Mouse (Mus musculus): ENCODE results near the gene Map3k3. TPM values are rescaled to one million over a fixed set of nuclear protein-coding genes. Genes with fewer than 3 reads are reported as not detected.

Gene Map3k3
- polyA plus RNA-seq, 1 experiment from 2014 or later, result 17.6 TPM

- Histone ChIP-seq H3K4me3 (ENCODE audit: low read length) (no peak overlapping the region), H3K27me3 (ENCODE audit: control insufficient read depth, insufficient read depth, low read length) (no peaks in the 10 kb centered on the region), H3K27ac (ENCODE audit: low read length) (no peak overlapping the region), H3K4me1 (ENCODE audit: control insufficient read depth, insufficient read depth, low read length) (no peaks in the 10 kb centered on the region), H3K9me3 (replicated peaks; ENCODE audit: control insufficient read depth, low read length) (no peaks in the 10 kb centered on the region), H3K9ac (ENCODE audit: low read length) (no peak overlapping the region), H3K4me2 (ENCODE audit: low read depth, low read length) (no peak overlapping the region), H3K36me3 (ENCODE audit: control insufficient read depth, insufficient read depth) (peaks cover 58% of the 10 kb centered on the region)
- 83% methylated on average over 2 of the region's 2 CpGs for WGBS
- no peak for ATAC-seq (replicated peaks; ENCODE audit: extremely low read depth, insufficient read depth, low FRiP score)
These were observed 30.5 kb upstream of the Map3k3 start for GRCm38 (mm10) chr11:106053921-106054320.

GRCm38 (mm10) chr11:106054600-106054999, 29.8 kb upstream of the Map3k3 start:
- peaks cover 59% of the 10 kb centered on the region for H3K36me3 ChIP-seq (ENCODE audit: control insufficient read depth, insufficient read depth)
- no peak overlapping the region for H3K9ac ChIP-seq (ENCODE audit: low read length)
- H3K27ac ChIP-seq (ENCODE audit: low read length), result no peak overlapping the region
- H3K9me3 ChIP-seq (replicated peaks; ENCODE audit: control insufficient read depth, low read length), result no peaks in the 10 kb centered on the region
- H3K4me2 ChIP-seq (ENCODE audit: low read depth, low read length), result no peak overlapping the region
- WGBS, result 93% methylated on average over 8 of the region's 8 CpGs
- H3K4me3 ChIP-seq (ENCODE audit: low read length), result no peak overlapping the region
- ATAC-seq (replicated peaks; ENCODE audit: extremely low read depth, insufficient read depth, low FRiP score), result no peak
- no peaks in the 10 kb centered on the region for H3K4me1 ChIP-seq (ENCODE audit: control insufficient read depth, insufficient read depth, low read length)
- no peaks in the 10 kb centered on the region for H3K27me3 ChIP-seq (ENCODE audit: control insufficient read depth, insufficient read depth, low read length)

GRCm38 (mm10) chr11:106055341-106055740, 29.1 kb upstream of the Map3k3 start:
- no peaks in the 10 kb centered on the region for H3K27me3 ChIP-seq (ENCODE audit: control insufficient read depth, insufficient read depth, low read length)
- whole genome bisulfite sequencing, result 84% methylated on average over 6 of the region's 6 CpGs
- H3K9ac ChIP-seq (ENCODE audit: low read length), result no peak overlapping the region
- H3K4me1 ChIP-seq (ENCODE audit: control insufficient read depth, insufficient read depth, low read length), result no peaks in the 10 kb centered on the region
- no peak overlapping the region for H3K27ac ChIP-seq (ENCODE audit: low read length)
- ATAC-seq (replicated peaks; ENCODE audit: extremely low read depth, insufficient read depth, low FRiP score), result no peak
- no peak overlapping the region for H3K4me2 ChIP-seq (ENCODE audit: low read depth, low read length)
- peaks cover 63% of the 10 kb centered on the region for H3K36me3 ChIP-seq (ENCODE audit: control insufficient read depth, insufficient read depth)
- H3K9me3 ChIP-seq (replicated peaks; ENCODE audit: control insufficient read depth, low read length), result no peaks in the 10 kb centered on the region
- no peak overlapping the region for H3K4me3 ChIP-seq (ENCODE audit: low read length)

- no peak overlapping the region for H3K4me2 ChIP-seq (ENCODE audit: low read depth, low read length)
- ATAC-seq (replicated peaks; ENCODE audit: extremely low read depth, insufficient read depth, low FRiP score), result no peak
- no peak overlapping the region for H3K4me3 ChIP-seq (ENCODE audit: low read length)
- no peak overlapping the region for H3K9ac ChIP-seq (ENCODE audit: low read length)
- H3K4me1 ChIP-seq (ENCODE audit: control insufficient read depth, insufficient read depth, low read length), result no peaks in the 10 kb centered on the region
- no peaks in the 10 kb centered on the region for H3K9me3 ChIP-seq (replicated peaks; ENCODE audit: control insufficient read depth, low read length)
- H3K36me3 ChIP-seq (ENCODE audit: control insufficient read depth, insufficient read depth), result peaks cover 52% of the 10 kb centered on the region
- no peak overlapping the region for H3K27ac ChIP-seq (ENCODE audit: low read length)
- H3K27me3 ChIP-seq (ENCODE audit: control insufficient read depth, insufficient read depth, low read length), result no peaks in the 10 kb centered on the region
- WGBS, result 73% methylated on average over 8 of the region's 8 CpGs
These were observed 27.5 kb upstream of the Map3k3 start for GRCm38 (mm10) chr11:106056819-106057491.

GRCm38 (mm10) chr11:106058020-106058419, 26.4 kb upstream of the Map3k3 start:
- no peaks in the 10 kb centered on the region for H3K4me1 ChIP-seq (ENCODE audit: control insufficient read depth, insufficient read depth, low read length)
- H3K9me3 ChIP-seq (replicated peaks; ENCODE audit: control insufficient read depth, low read length), result no peaks in the 10 kb centered on the region
- peaks cover 44% of the 10 kb centered on the region for H3K36me3 ChIP-seq (ENCODE audit: control insufficient read depth, insufficient read depth)
- no peak overlapping the region for H3K4me3 ChIP-seq (ENCODE audit: low read length)
- 80% methylated on average over 8 of the region's 8 CpGs for WGBS
- H3K27me3 ChIP-seq (ENCODE audit: control insufficient read depth, insufficient read depth, low read length), result no peaks in the 10 kb centered on the region
- H3K9ac ChIP-seq (ENCODE audit: low read length), result no peak overlapping the region
- no peak overlapping the region for H3K27ac ChIP-seq (ENCODE audit: low read length)
- no peak overlapping the region for H3K4me2 ChIP-seq (ENCODE audit: low read depth, low read length)
- ATAC-seq (replicated peaks; ENCODE audit: extremely low read depth, insufficient read depth, low FRiP score), result no peak

GRCm38 (mm10) chr11:106060549-106060948, 23.9 kb upstream of the Map3k3 start:
- Histone ChIP-seq H3K9ac (ENCODE audit: low read length) (no peak overlapping the region), H3K27me3 (ENCODE audit: control insufficient read depth, insufficient read depth, low read length) (no peaks in the 10 kb centered on the region), H3K36me3 (ENCODE audit: control insufficient read depth, insufficient read depth) (peaks cover 26% of the 10 kb centered on the region), H3K4me1 (ENCODE audit: control insufficient read depth, insufficient read depth, low read length) (no peaks in the 10 kb centered on the region), H3K4me3 (ENCODE audit: low read length) (no peak overlapping the region), H3K9me3 (replicated peaks; ENCODE audit: control insufficient read depth, low read length) (no peaks in the 10 kb centered on the region), H3K4me2 (ENCODE audit: low read depth, low read length) (no peak overlapping the region), H3K27ac (ENCODE audit: low read length) (no peak overlapping the region)
- WGBS, result 70% methylated on average over 1 of the region's 1 CpGs
- no peak for ATAC-seq (replicated peaks; ENCODE audit: extremely low read depth, insufficient read depth, low FRiP score)

- no peak overlapping the region for H3K9ac ChIP-seq (ENCODE audit: low read length)
- no peaks in the 10 kb centered on the region for H3K4me1 ChIP-seq (ENCODE audit: control insufficient read depth, insufficient read depth, low read length)
- H3K27me3 ChIP-seq (ENCODE audit: control insufficient read depth, insufficient read depth, low read length), result no peaks in the 10 kb centered on the region
- no peak overlapping the region for H3K27ac ChIP-seq (ENCODE audit: low read length)
- peaks cover 20% of the 10 kb centered on the region for H3K36me3 ChIP-seq (ENCODE audit: control insufficient read depth, insufficient read depth)
- ATAC-seq (replicated peaks; ENCODE audit: extremely low read depth, insufficient read depth, low FRiP score), result no peak
- no peaks in the 10 kb centered on the region for H3K9me3 ChIP-seq (replicated peaks; ENCODE audit: control insufficient read depth, low read length)
- H3K4me2 ChIP-seq (ENCODE audit: low read depth, low read length), result no peak overlapping the region
- WGBS, result 80% methylated on average over 1 of the region's 1 CpGs
- H3K4me3 ChIP-seq (ENCODE audit: low read length), result no peak overlapping the region
These were observed 23.1 kb upstream of the Map3k3 start for GRCm38 (mm10) chr11:106061311-106061710.

GRCm38 (mm10) chr11:106063756-106064155, 20.7 kb upstream of the Map3k3 start:
- no peaks in the 10 kb centered on the region for H3K9me3 ChIP-seq (replicated peaks; ENCODE audit: control insufficient read depth, low read length)
- WGBS, result 79% methylated on average over 5 of the region's 5 CpGs

GRCm38 (mm10) chr11:106065073-106065922, 19.1 kb upstream of the Map3k3 start:
- H3K36me3 ChIP-seq (ENCODE audit: control insufficient read depth, insufficient read depth), result no peaks in the 10 kb centered on the region; the same call in 1 of the 2 replicates
- H3K4me2 ChIP-seq (ENCODE audit: low read depth, low read length), result peak overlapping the region; percentile 84
- H3K27me3 ChIP-seq (ENCODE audit: control insufficient read depth, insufficient read depth, low read length), result no peaks in the 10 kb centered on the region
- no peaks in the 10 kb centered on the region for H3K9me3 ChIP-seq (replicated peaks; ENCODE audit: control insufficient read depth, low read length)
- 0 out of 2 replicates have a peak overlapping the region, but pooled peaks have one; percentile 14 for H3K27ac ChIP-seq (ENCODE audit: low read length)
- no peak for ATAC-seq (replicated peaks; ENCODE audit: extremely low read depth, insufficient read depth, low FRiP score)
- H3K4me1 ChIP-seq (ENCODE audit: control insufficient read depth, insufficient read depth, low read length), result peaks cover 8% of the 10 kb centered on the region
- H3K4me3 ChIP-seq (ENCODE audit: low read length), result peak overlapping the region; percentile 90
- peak overlapping the region; percentile 95 for H3K9ac ChIP-seq (ENCODE audit: low read length)
- WGBS, result 34% methylated on average over 18 of the region's 18 CpGs

More at GRCm38 (mm10) chr11:106063756-106064155, 20.7 kb upstream of the Map3k3 start:
- no peak overlapping the region for H3K9ac ChIP-seq (ENCODE audit: low read length)
- H3K36me3 ChIP-seq (ENCODE audit: control insufficient read depth, insufficient read depth), result peaks cover 9% of the 10 kb centered on the region; the same call in 1 of the 2 replicates
- no peak overlapping the region for H3K4me2 ChIP-seq (ENCODE audit: low read depth, low read length)
- no peak overlapping the region for H3K27ac ChIP-seq (ENCODE audit: low read length)
- no peaks in the 10 kb centered on the region for H3K27me3 ChIP-seq (ENCODE audit: control insufficient read depth, insufficient read depth, low read length)
- no peak overlapping the region for H3K4me3 ChIP-seq (ENCODE audit: low read length)
- H3K4me1 ChIP-seq (ENCODE audit: control insufficient read depth, insufficient read depth, low read length), result peaks cover 8% of the 10 kb centered on the region
- no peak for ATAC-seq (replicated peaks; ENCODE audit: extremely low read depth, insufficient read depth, low FRiP score)

All from heart, embryonic 16.5 days (tissue).